9 mouse cellular contexts compared by ENCODE assay signal in genomic region chr12:33424329-33424728, GRCm38 (mm10). TPM values are rescaled to one million over a fixed set of nuclear protein-coding genes. Genes with fewer than 3 reads are reported as not detected.
A peak's percentile ranks its signal among the peaks of the same experiment; 100 is the strongest.
DNase-seq lines count a peak whose midpoint lies in the region; ATAC-seq and TF ChIP-seq lines count a peak whose summit lies in the region.
"Had no signal": no experiment of that assay in that cellular context is flagged by ENCODE, and none has a peak within 500 bp of the region (broad histone marks: within the 10 kb centered on the region; RNA-seq: fewer than 3 reads in every experiment).

No protein-coding gene starts in this region.

- no peaks in the 10 kb centered on the region for H3K9me3 ChIP-seq in hindbrain, embryonic 10.5 days
- H3K9me3 ChIP-seq in hindbrain, embryonic 12.5 days (replicated peaks) = no peaks in the 10 kb centered on the region
- H3K9me3 ChIP-seq in embryonic facial prominence, embryonic 10.5 days = no peaks in the 10 kb centered on the region
- H3K9me3 ChIP-seq: lung, embryonic 15.5 days had no signal

- peak; percentile 50 for DNase-seq in hindbrain, embryonic 10.5 days (ENCODE audit: low spot score)
- peak; percentile 69 for DNase-seq in NIH3T3 (ENCODE audit: low read depth)
- DNase-seq in embryonic facial prominence, embryonic 10.5 days (ENCODE audit: low spot score) = peak; percentile 47
- DNase-seq in kidney, postnatal 10 days = peak; percentile 66
- DNase-seq in lung, adult 2 months = no peak
- DNase-seq in retina, postnatal 7 days (ENCODE audit: low read depth, low spot score) = peak; percentile 57
- DNase-seq in yolk sac, embryonic 10.5 days (ENCODE audit: low spot score) = no peak

- no peak overlapping the region for H3K9ac ChIP-seq in hindbrain, embryonic 12.5 days
- H3K9ac ChIP-seq: lung, embryonic 15.5 days had no signal

- no peaks in the 10 kb centered on the region for H3K36me3 ChIP-seq in hindbrain, embryonic 10.5 days
- no peaks in the 10 kb centered on the region for H3K36me3 ChIP-seq in hindbrain, embryonic 12.5 days
- H3K36me3 ChIP-seq in embryonic facial prominence, embryonic 10.5 days (replicated peaks) = no peaks in the 10 kb centered on the region
- H3K36me3 ChIP-seq: lung, embryonic 15.5 days had no signal

- H3K27ac ChIP-seq in hindbrain, embryonic 10.5 days = no peak overlapping the region
- no peak overlapping the region for H3K27ac ChIP-seq in hindbrain, embryonic 12.5 days
- no peak overlapping the region for H3K27ac ChIP-seq in embryonic facial prominence, embryonic 10.5 days (replicated peaks)
- H3K27ac ChIP-seq: lung, embryonic 15.5 days had no signal

- H3K4me3 ChIP-seq in hindbrain, embryonic 10.5 days = no peak overlapping the region
- no peak overlapping the region for H3K4me3 ChIP-seq in hindbrain, embryonic 12.5 days
- no peak overlapping the region for H3K4me3 ChIP-seq in embryonic facial prominence, embryonic 10.5 days
- H3K4me3 ChIP-seq in lung, adult 2 months (replicated peaks; ENCODE audit: extremely low read depth, low read depth, low read length) = no peak overlapping the region
- H3K4me3 ChIP-seq: lung, embryonic 15.5 days had no signal

- 37% methylated on average over 3 of the region's 3 CpGs for WGBS in hindbrain, embryonic 10.5 days
- 20% methylated on average over 3 of the region's 3 CpGs for WGBS in hindbrain, embryonic 12.5 days
- WGBS in embryonic facial prominence, embryonic 10.5 days = 21% methylated on average over 3 of the region's 3 CpGs
- 24% methylated on average over 3 of the region's 3 CpGs for WGBS in lung, adult 2 months

- H3K4me2 ChIP-seq in hindbrain, embryonic 12.5 days (replicated peaks) = no peak overlapping the region
- H3K4me2 ChIP-seq: lung, embryonic 15.5 days had no signal

- no peak for TF ChIP-seq POLR2A in lung, adult 2 months (IDR thresholded peaks at IDR 0.05; ENCODE audit: borderline replicate concordance, extremely low read depth, low read depth, low read length)

- no peaks in the 10 kb centered on the region for H3K27me3 ChIP-seq in hindbrain, embryonic 10.5 days (ENCODE audit: insufficient read depth, poor library complexity, severe bottlenecking)
- H3K27me3 ChIP-seq in hindbrain, embryonic 12.5 days = peaks cover 3% of the 10 kb centered on the region; the same call in 1 of the 2 replicates
- H3K27me3 ChIP-seq in embryonic facial prominence, embryonic 10.5 days (replicated peaks; ENCODE audit: low read depth, poor library complexity, severe bottlenecking) = 0 out of 2 replicates have a peak, but pooled peaks cover 3% of the 10 kb centered on the region
- H3K27me3 ChIP-seq: lung, embryonic 15.5 days had no signal

- no peaks in the 10 kb centered on the region for H3K4me1 ChIP-seq in hindbrain, embryonic 10.5 days (replicated peaks)
- H3K4me1 ChIP-seq in hindbrain, embryonic 12.5 days = no peaks in the 10 kb centered on the region
- no peaks in the 10 kb centered on the region for H3K4me1 ChIP-seq in embryonic facial prominence, embryonic 10.5 days
- H3K4me1 ChIP-seq in lung, adult 2 months (ENCODE audit: control insufficient read depth, insufficient read depth, low read length) = no peaks in the 10 kb centered on the region
- H3K4me1 ChIP-seq: lung, embryonic 15.5 days had no signal

- no peak for ATAC-seq in hindbrain, embryonic 12.5 days (ENCODE audit: low FRiP score)

- peak; percentile 50 for TF ChIP-seq CTCF in lung, adult 2 months (IDR thresholded peaks at IDR 0.05; ENCODE audit: insufficient read depth, low read length)

RNA-seq across cellular contexts. Expression of gene Twistnb, which starts 5.1 kb away (rescaled TPM):
- 51.8 and 66.5 TPM in 2 replicates for polyA plus RNA-seq in hindbrain, embryonic 10.5 days (2016; fragmentation: Nextera tagmentation; extraction: Ambion mirVana)
- 45.6 and 48.1 TPM in 2 replicates for polyA plus RNA-seq in hindbrain, embryonic 12.5 days (2016; fragmentation: Nextera tagmentation; extraction: Ambion mirVana)
- polyA plus RNA-seq in embryonic facial prominence, embryonic 10.5 days (2016; fragmentation: Nextera tagmentation; extraction: Ambion mirVana) = 76.5 and 91.3 TPM in 2 replicates
- 22.3 and 42.2 TPM in 2 replicates for polyA plus RNA-seq in lung, adult 2 months (2012; rRNA removed)

RNA-seq across cellular contexts. Expression of gene Efcab10, which starts 29.7 kb away (rescaled TPM):
- polyA plus RNA-seq in hindbrain, embryonic 10.5 days (2016; fragmentation: Nextera tagmentation; extraction: Ambion mirVana) = 0.93 and 2.8 TPM in 2 replicates
- 3.0 and 3.5 TPM in 2 replicates for polyA plus RNA-seq in hindbrain, embryonic 12.5 days (2016; fragmentation: Nextera tagmentation; extraction: Ambion mirVana)
- polyA plus RNA-seq in embryonic facial prominence, embryonic 10.5 days (2016; fragmentation: Nextera tagmentation; extraction: Ambion mirVana) = 0.48 and 1.0 TPM in 2 replicates
- polyA plus RNA-seq in lung, adult 2 months (2012; rRNA removed) = 1.6 TPM in 2 replicates

Comparison
In these comparisons a context has a peak if more than half of its experiments do, and no peak if none do; other contexts are left out.
1. DNase-seq: peak in hindbrain, embryonic 10.5 days (single experiment), NIH3T3 (single experiment), embryonic facial prominence, embryonic 10.5 days (single experiment), kidney, postnatal 10 days (single experiment) and retina, postnatal 7 days (single experiment); none in lung, adult 2 months (single experiment) and yolk sac, embryonic 10.5 days (single experiment).